Mouse (Mus musculus) E14TG2a.4 (cell line): ENCODE results near the gene Ttc13.

Experiments
- H3K27me3 ChIP-seq: 2 replicates; pipeline ENCODE4 v1.6.1; 2014; ENCODE audit warnings: low read length, control low read depth; ENCODE audit not compliant: insufficient read depth
- H3K36me3 ChIP-seq: 2 replicates; pipeline ENCODE4 v1.6.1; 2014; ENCODE audit warnings: low read length, control low read depth; ENCODE audit not compliant: insufficient read depth
- H3K4me1 ChIP-seq: replicated peaks from 2 replicates; pipeline ENCODE4 v1.6.1; 2014; ENCODE audit warnings: low read depth, low read length, control low read depth
- H3K4me3 ChIP-seq: replicated peaks from 2 replicates; pipeline ENCODE4 v1.5.1; 2014; ENCODE audit warnings: mild to moderate bottlenecking, low read length
- H3K9me3 ChIP-seq: 2 replicates; pipeline ENCODE4 v1.6.1; 2014; ENCODE audit warnings: low read length, control low read depth
- CTCF ChIP-seq: conservative IDR thresholded peaks from 2 replicates; pipeline ENCODE4 v1.5.1; 2014; ENCODE audit warnings: low read length
- NANOG ChIP-seq: IDR thresholded peaks from 2 replicates; pipeline ENCODE4 v1.6.1; 2014; ENCODE audit warnings: borderline replicate concordance, low read length, mixed read lengths
- POU5F1 ChIP-seq: IDR thresholded peaks from 2 replicates; pipeline ENCODE4 v1.6.1; 2014; ENCODE audit warnings: low read length, borderline replicate concordance

Gene Ttc13

DNA sequence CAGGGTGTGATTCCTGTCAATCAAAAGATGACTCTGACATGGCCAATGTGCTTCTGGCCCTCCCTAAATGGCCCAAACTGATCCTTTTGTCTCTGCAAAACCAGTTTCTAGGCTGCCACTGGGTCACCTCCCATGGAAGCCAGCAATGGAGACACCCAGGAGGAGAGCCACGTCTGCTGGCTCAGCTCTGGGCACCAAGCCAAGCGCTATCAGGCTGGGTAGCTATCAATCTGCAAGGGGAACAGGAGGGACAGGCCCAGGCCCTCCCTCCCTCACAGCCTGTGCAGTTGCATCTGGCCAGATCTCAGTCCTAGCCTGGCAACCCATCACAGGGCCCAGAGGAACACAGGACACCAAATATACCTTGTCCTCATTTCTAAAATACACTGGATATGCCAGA is 63.4 kb downstream of the Ttc13 start:
- H3K4me3 ChIP-seq = no peak overlapping the region
- no peak for TF ChIP-seq NANOG
- TF ChIP-seq CTCF = no peak
- TF ChIP-seq POU5F1 = no peak
- H3K4me1 ChIP-seq = peaks cover 24% of the 10 kb centered on the region
- peaks cover 19% of the 10 kb centered on the region for H3K27me3 ChIP-seq
- H3K9me3 ChIP-seq = no peaks in the 10 kb centered on the region
- 0 out of 2 replicates have a peak, but pooled peaks cover 4% of the 10 kb centered on the region for H3K36me3 ChIP-seq

DNA sequence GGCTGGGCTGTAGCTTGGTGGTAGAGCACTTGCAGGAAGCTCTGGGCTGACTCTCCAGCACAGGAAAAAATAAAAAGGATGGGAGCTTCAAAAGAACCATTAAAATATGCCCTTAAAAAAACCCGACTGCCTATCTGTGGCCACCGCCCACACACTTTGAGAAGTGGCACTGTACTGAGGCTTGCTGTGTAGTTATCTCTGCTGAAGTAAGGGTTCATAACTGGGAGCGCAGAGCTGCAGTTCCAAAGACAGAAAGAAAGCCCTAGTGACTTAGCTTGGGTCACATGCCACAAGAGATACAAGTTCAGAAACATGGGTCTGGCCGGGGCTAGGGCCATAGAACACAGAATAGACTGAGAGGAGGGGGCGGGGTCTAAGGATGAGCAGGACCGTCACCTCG is 63.8 kb downstream of the Ttc13 start:
- TF ChIP-seq CTCF (no peak), POU5F1 (no peak), NANOG (no peak)
- 0 out of 2 replicates have a peak, but pooled peaks cover 4% of the 10 kb centered on the region for H3K36me3 ChIP-seq
- H3K27me3 ChIP-seq = peaks cover 19% of the 10 kb centered on the region
- H3K9me3 ChIP-seq = no peaks in the 10 kb centered on the region
- peaks cover 24% of the 10 kb centered on the region for H3K4me1 ChIP-seq
- no peak overlapping the region for H3K4me3 ChIP-seq

DNA sequence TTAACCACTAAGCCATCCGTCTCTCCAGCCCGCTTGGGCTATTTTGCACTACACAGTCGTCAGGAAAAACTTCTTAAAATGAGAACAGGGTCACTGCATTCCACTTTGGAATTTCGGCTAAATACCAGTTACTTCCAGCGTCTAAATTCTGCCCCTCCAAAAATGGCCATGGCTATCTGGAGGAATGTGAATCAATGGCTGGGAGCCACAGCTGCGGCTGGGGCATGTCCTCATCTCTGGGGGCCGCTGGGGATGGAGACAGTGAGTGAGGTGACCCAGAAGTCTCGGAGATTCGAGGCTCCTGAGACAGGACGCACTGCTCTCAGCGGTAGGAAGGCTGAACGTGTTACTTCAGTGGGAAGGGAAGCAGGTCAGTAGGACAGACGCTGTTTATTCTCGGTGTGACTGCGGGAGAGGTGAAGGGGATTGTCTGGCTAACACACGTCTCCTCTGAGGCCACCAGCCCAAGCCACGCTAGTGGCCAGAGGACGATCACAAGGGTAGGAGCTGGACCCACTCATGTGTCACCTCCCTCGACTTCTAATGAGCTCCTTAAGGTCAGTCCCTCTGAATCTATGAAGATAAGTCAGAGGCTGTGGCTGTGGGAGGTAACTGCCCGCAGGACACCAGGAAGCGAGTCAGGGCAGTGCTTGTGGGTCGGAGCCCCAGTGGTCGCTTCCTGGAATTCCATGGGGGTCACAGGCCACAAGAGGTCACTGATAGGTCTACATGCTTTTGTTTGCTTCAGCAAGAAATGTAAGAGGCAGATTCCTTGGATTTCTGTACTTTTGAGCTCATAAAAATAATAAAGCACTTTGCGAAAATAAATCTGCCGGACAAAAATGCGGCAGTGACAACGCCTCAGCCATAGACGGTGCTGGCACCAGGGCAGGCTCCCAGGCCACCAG is 68.0 kb downstream of the Ttc13 start:
- Histone ChIP-seq H3K4me1 (peaks cover 7% of the 10 kb centered on the region; the same call in 1 of the 2 replicates), H3K4me3 (no peak overlapping the region), H3K9me3 (no peaks in the 10 kb centered on the region), H3K27me3 (no peaks in the 10 kb centered on the region), H3K36me3 (peaks cover 6% of the 10 kb centered on the region; the same call in 1 of the 2 replicates)
- TF ChIP-seq NANOG (no peak), CTCF (no peak), POU5F1 (no peak)

GRCm38 (mm10) chr8:124652546-124652945 is 69.2 kb downstream of the Ttc13 start:
- H3K4me3 ChIP-seq = no peak overlapping the region
- H3K4me1 ChIP-seq = peaks cover 10% of the 10 kb centered on the region; the same call in 1 of the 2 replicates
- H3K27me3 ChIP-seq = no peaks in the 10 kb centered on the region
- H3K36me3 ChIP-seq = peaks cover 6% of the 10 kb centered on the region; the same call in 1 of the 2 replicates
- no peaks in the 10 kb centered on the region for H3K9me3 ChIP-seq
- no peak for TF ChIP-seq POU5F1
- no peak for TF ChIP-seq CTCF
- no peak for TF ChIP-seq NANOG

- H3K4me1 ChIP-seq = peaks cover 10% of the 10 kb centered on the region; the same call in 1 of the 2 replicates
Observed at GRCm38 (mm10) chr8:124651776-124652175, 70.0 kb downstream of the Ttc13 start.

DNA sequence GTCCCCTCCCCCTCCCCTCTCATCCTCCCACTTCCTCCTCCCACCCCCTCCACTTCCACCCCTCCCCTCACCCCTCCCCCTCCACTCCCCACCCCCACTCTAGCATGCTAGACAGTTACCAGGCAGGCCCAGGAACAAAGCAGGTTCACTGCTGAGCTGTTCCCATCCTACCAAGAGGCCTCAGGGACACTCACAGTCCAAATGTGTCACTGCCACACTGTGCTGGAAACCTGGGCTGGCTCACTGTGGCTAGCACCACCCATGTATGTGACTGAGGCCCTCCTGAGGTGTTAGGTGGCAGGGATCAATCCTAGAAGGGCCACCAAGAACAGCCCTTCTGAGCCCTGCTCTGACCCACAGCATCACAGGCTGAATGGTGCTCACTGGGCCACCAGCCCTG is 73.5 kb downstream of the Ttc13 start:
- H3K27me3 ChIP-seq = no peaks in the 10 kb centered on the region
- no peaks in the 10 kb centered on the region for H3K9me3 ChIP-seq
- TF ChIP-seq POU5F1 (no peak), CTCF (no peak), NANOG (no peak)
- peaks cover 15% of the 10 kb centered on the region; the same call in 1 of the 2 replicates for H3K4me1 ChIP-seq
- peaks cover 19% of the 10 kb centered on the region for H3K36me3 ChIP-seq
- H3K4me3 ChIP-seq = no peak overlapping the region

More at GRCm38 (mm10) chr8:124651776-124652175, 70.0 kb downstream of the Ttc13 start:
- Histone ChIP-seq H3K4me3 (no peak overlapping the region), H3K36me3 (peaks cover 6% of the 10 kb centered on the region; the same call in 1 of the 2 replicates), H3K9me3 (no peaks in the 10 kb centered on the region), H3K27me3 (no peaks in the 10 kb centered on the region)
- TF ChIP-seq POU5F1 = no peak
- TF ChIP-seq NANOG = no peak
- TF ChIP-seq CTCF = no peak

GRCm38 (mm10) chr8:124643540-124644339 is 78.0 kb downstream of the Ttc13 start:
- TF ChIP-seq NANOG = no peak
- TF ChIP-seq CTCF = no peak
- no peak for TF ChIP-seq POU5F1
- Histone ChIP-seq H3K36me3 (peaks cover 26% of the 10 kb centered on the region), H3K4me1 (peaks cover 15% of the 10 kb centered on the region; the same call in 1 of the 2 replicates), H3K9me3 (no peaks in the 10 kb centered on the region), H3K27me3 (no peaks in the 10 kb centered on the region), H3K4me3 (no peak overlapping the region)

DNA sequence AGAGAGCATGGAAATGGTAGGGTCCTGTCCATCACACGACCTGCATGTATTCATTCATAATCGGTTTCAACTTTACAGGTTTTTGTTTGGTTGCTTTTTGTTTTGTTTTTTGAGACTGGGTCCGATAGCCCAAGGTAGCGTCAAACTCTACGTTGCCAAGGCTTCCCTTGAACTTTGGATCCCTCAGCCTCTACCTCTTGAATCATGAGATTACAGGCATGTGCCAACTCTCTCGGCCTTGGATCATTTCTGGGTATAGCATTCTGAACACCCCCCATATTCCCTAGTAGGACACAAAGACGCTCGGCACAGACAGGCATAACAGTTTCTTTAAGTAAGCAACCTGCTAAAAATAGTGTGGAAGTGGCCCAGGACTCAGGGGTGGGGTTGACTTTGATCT is 80.2 kb downstream of the Ttc13 start:
- Histone ChIP-seq H3K4me3 (no peak overlapping the region), H3K27me3 (no peaks in the 10 kb centered on the region), H3K4me1 (peaks cover 16% of the 10 kb centered on the region; the same call in 1 of the 2 replicates), H3K36me3 (peaks cover 41% of the 10 kb centered on the region), H3K9me3 (no peaks in the 10 kb centered on the region)
- TF ChIP-seq NANOG = no peak
- no peak for TF ChIP-seq POU5F1
- no peak for TF ChIP-seq CTCF
